Mouse (Mus musculus) liver, embryonic 18 days (tissue): Measurements from ENCODE around the gene Lss. TPM values are rescaled to one million over a fixed set of nuclear protein-coding genes. Genes with fewer than 3 reads are reported as not detected.

Source experiments
- polyA plus RNA-seq: library from polyadenylated mRNA; depleted of rRNA; stranded (reverse); fragments of >200 nt; gene quantifications from 2 replicates; pipeline ENCODE4 v1.2.3, GENCODE M21; 2012; rRNA removed

Gene Lss
- 76.3 and 92.5 TPM in 2 replicates for polyA plus RNA-seq

DNA sequence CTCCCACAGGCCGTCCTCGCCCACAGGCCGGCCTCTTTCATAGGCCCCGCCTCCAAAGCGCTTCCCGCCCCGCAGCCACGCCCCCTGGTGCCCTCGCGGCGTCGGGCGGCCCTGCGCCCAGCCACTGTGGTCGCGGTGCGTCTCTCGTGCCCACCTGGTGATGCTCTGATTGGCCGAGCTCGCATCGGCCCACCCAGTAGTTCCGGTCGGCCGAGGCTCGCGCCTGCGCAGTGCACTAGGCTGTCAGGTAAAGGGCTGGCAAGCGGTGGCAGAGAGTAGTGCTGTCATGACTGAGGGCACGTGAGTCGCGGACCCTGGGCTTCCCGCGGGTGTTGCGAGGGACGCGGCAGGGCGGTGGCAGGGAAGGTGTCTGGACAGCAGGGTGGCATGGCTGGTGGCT is at the start of gene Lss:
TSS of gene Lss (plus strand) at position 214 of the 400 bp plus-strand sequence.

DNA sequence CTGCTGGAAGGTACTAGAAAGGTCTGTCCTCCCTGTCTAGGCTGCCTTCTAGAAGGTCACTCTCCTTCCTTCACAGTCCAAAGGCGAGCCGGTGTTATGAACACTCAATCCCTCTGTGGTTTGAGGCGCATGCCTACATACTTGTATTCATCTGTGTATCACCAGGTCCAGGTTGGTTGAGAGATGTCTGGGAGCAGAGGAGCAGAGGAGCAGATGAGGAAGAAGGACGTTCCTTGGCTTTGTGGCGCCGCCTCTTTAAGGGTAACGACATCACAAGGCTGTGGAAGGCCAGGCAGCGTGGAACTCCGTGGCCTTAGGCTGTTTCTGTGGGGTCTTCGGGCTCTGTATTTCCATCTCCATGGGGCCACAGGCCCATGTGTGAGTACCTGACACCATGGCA is 30.6 kb downstream of the Lss start, which contains the start of gene Spatc1l:
TSS of gene Spatc1l (plus strand) at position 301 of the 400 bp plus-strand sequence.

DNA sequence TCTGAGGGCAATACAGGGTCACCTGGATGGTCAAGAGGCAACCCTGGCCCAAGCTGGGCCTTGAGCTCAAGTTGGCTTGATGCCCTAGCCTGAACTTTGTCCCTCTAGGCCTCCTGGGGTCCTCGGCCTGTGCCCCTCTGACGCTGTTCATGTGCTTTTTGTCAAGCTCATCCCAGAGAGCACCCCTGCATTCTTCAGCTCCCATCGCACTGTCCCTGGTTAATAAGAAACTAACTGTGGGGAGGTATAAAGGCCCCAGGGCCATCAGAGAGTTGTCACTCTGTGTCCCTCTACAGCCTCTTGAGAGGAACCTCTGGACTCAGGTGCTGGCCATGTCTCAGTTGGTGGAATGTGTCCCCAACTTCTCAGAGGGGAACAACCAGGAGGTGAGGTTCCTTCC is 44.0 kb downstream of the Lss start, which contains the start of gene Ftcd:
TSS of gene Ftcd (plus strand) at position 275 of the 400 bp plus-strand sequence.

Other genes with a start within 250 kb of the Lss start
- 2.3 and 2.4 TPM in 2 replicates for gene Dip2a, start 186.3 kb upstream of the Lss start, polyA plus RNA-seq
- not detected in 2 replicates for gene AC141477.1, start 91.1 kb upstream of the Lss start, polyA plus RNA-seq
- 9.6 and 11.9 TPM in 2 replicates for gene Pcnt, start 88.8 kb upstream of the Lss start, polyA plus RNA-seq
- not detected in 2 replicates for gene 2610028H24Rik, start 82.5 kb upstream of the Lss start, polyA plus RNA-seq
- 10.4 and 11.8 TPM in 2 replicates for gene Mcm3ap, start 62.7 kb upstream of the Lss start, polyA plus RNA-seq
- gene Ybey, start 62.5 kb upstream of the Lss start, polyA plus RNA-seq, result 1.00 and 1.0 TPM in 2 replicates
- gene Spatc1l, start 30.7 kb downstream of the Lss start, polyA plus RNA-seq, result 0.10 and 0.14 TPM in 2 replicates
- 127 and 138 TPM in 2 replicates for gene Ftcd, start 44.1 kb downstream of the Lss start, polyA plus RNA-seq
- gene Col6a2, start 92.0 kb downstream of the Lss start, polyA plus RNA-seq, result 6.8 and 9.4 TPM in 2 replicates
- 8.6 and 11.5 TPM in 2 replicates for gene Col6a1, start 194.6 kb downstream of the Lss start, polyA plus RNA-seq